Mouse (Mus musculus) testis, adult 10 weeks (tissue): ENCODE measurements around the gene Clca3a1. TPM values are rescaled to one million over a fixed set of nuclear protein-coding genes. Genes with fewer than 3 reads are reported as not detected.

Experiments used
- polyA plus RNA-seq: library from polyadenylated mRNA; stranded (reverse); fragments of 350-450 nt; fragmentation: Illumina TruSeq; extraction: RNeasy Lipid Tissue Mini Kit (QIAGEN cat#74804); gene quantifications from one replicate; pipeline ENCODE4 v1.2.3, GENCODE M21; 2014; ENCODE audit warnings: low read depth, low replicate concordance

Gene Clca3a1
- polyA plus RNA-seq = 5.0 TPM

GRCm38 (mm10) chr3:144760592-144761309, at the start of gene Clca3a1:
Clca3a1 (minus strand) TSS chr3:144760977.

GRCm38 (mm10) chr3:144719901-144720747, 40.7 kb downstream of the Clca3a1 start, which contains the start of gene Sh3glb1:
Sh3glb1 (minus strand) TSS chr3:144720335.

Other genes with a start within 250 kb of the Clca3a1 start
- 12.4 TPM for gene Hs2st1, start 190.8 kb downstream of the Clca3a1 start, polyA plus RNA-seq
- 488 TPM for gene Selenof, start 190.7 kb downstream of the Clca3a1 start, polyA plus RNA-seq
- gene Sh3glb1, start 40.6 kb downstream of the Clca3a1 start, polyA plus RNA-seq = 1,984 TPM
- 0.35 TPM for gene Clca3a2, start 58.5 kb upstream of the Clca3a1 start, polyA plus RNA-seq
- not detected for gene Clca3b, start 88.4 kb upstream of the Clca3a1 start, polyA plus RNA-seq
- 0.32 TPM for gene Clca4b, start 171.6 kb upstream of the Clca3a1 start, polyA plus RNA-seq
- gene Clca4a, start 214.1 kb upstream of the Clca3a1 start, polyA plus RNA-seq = 0.14 TPM